Mouse (Mus musculus) midbrain, postnatal 0 days (tissue): Measurements from ENCODE around the gene Rgr. TPM values are rescaled to one million over a fixed set of nuclear protein-coding genes. Genes with fewer than 3 reads are reported as not detected.

Source experiments
- ATAC-seq: fragments of 200-750 bp; cut with Nextera tagmentation; 2 replicates; pipeline ENCODE4 v1.8.0; 2017; ENCODE audit warnings: moderate number of reproducible peaks, mild to moderate bottlenecking, moderate TSS enrichment, moderate library complexity; ENCODE audit not compliant: low FRiP score
- DNase-seq: peaks from one replicate; pipeline ENCODE4 v3.0.0-alpha.2; 2015; ENCODE audit warnings: low spot score
- H3K27ac ChIP-seq: fragments of 300-500 bp; sonication (generic); 2 replicates; pipeline ENCODE4 v1.5.1; 2014; ENCODE audit warnings: low read depth, mild to moderate bottlenecking, low read length, mixed read lengths
- H3K27me3 ChIP-seq: fragments of 300-500 bp; sonication (generic); 2 replicates; pipeline ENCODE4 v1.6.1; 2014; ENCODE audit warnings: low read length, control low read depth, mixed read lengths; ENCODE audit not compliant: insufficient read depth
- H3K36me3 ChIP-seq: fragments of 300-500 bp; sonication (generic); 2 replicates; pipeline ENCODE4 v1.6.1; 2014; ENCODE audit warnings: low read length, control low read depth, mixed read lengths; ENCODE audit not compliant: insufficient read depth
- H3K4me1 ChIP-seq: fragments of 300-500 bp; sonication (generic); 2 replicates; pipeline ENCODE4 v1.6.1; 2014; ENCODE audit warnings: mild to moderate bottlenecking, control low read depth, antibody characterized with exemption, low read length, mixed read lengths; ENCODE audit not compliant: insufficient read depth
- H3K4me2 ChIP-seq: fragments of 300-500 bp; sonication (generic); 2 replicates; pipeline ENCODE4 v1.6.1; 2014; ENCODE audit warnings: low read depth, mild to moderate bottlenecking, low read length, mixed read lengths; ENCODE audit not compliant: poor library complexity, severe bottlenecking
- H3K4me3 ChIP-seq: fragments of 300-500 bp; sonication (generic); 2 replicates; pipeline ENCODE4 v1.5.1; 2014; ENCODE audit warnings: low read depth, mild to moderate bottlenecking, low read length, moderate library complexity
- H3K9ac ChIP-seq: fragments of 300-500 bp; sonication (generic); replicated peaks from 2 replicates; pipeline ENCODE4 v1.6.1; 2014; ENCODE audit warnings: mild to moderate bottlenecking, low read length, moderate library complexity, mixed read lengths; ENCODE audit not compliant: poor library complexity, severe bottlenecking
- H3K9me3 ChIP-seq: fragments of 300-500 bp; sonication (generic); 2 replicates; pipeline ENCODE4 v1.6.1; 2016; ENCODE audit warnings: low read length, control low read depth
- CTCF ChIP-seq: IDR thresholded peaks from 2 replicates; pipeline ENCODE4 v1.5.1; 2016; ENCODE audit warnings: antibody characterized with exemption, mild to moderate bottlenecking
- WGBS: fragments of 180-500 bp; shearing (Covaris S2); extraction: QIAGEN DNeasy Blood & Tissue Kit; methylation state at CpG from one replicate; pipeline ENCODE4 v1.1.7; 2014; 5-methylcytosine and 5-hydroxymethylcytosine counted together
- polyA plus RNA-seq: library from polyadenylated mRNA; unstranded; fragments of >200 nt; fragmentation: Nextera tagmentation; extraction: Ambion mirVana; gene quantifications from 2 replicates; pipeline ENCODE4 v1.2.1, GENCODE M21; 2015
- total RNA-seq: library from RNA; depleted of rRNA; stranded (reverse); fragments of >200 nt; gene quantifications from 2 replicates; pipeline ENCODE4 v1.2.3, GENCODE M21; 2014

The Rgr gene
- total and polyA plus RNA-seq, 2 experiments from 2014 or later, result not detected

DNA sequence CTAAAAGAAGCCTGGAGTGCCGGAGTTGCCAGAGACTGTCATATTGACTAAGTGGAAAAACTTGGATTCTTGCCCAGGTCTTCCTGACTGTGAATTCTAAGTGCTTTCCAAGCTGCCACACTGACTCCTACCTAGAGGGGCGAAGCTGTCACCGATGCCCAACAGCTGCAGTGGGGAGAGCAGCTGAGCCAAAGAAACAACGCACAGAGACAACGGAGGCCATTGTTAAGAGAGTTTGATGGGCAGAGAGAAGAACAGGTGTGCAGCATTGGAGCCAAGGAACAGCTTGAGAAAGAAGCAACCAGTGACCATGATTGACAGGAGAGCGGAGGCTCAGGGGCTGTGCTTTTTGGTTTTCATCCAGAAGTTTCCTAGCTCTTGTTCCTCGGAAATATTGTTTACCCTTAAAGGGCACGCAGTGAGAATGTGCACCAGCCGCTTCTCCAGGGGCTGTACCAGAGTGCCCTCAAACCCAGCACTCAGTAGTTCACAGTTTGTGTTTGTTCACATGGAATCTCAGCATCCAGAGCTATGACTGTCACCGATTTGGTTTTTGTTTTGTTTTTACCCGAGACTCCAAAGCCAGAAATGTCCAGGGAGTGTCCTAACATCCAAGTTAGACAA is 16.2 kb downstream of the Rgr start:
- WGBS, result 59% methylated on average over 11 of the region's 11 CpGs
- H3K27ac ChIP-seq, result no peak overlapping the region
- DNase-seq (peak; percentile 88), ATAC-seq (peak; percentile 60; the same call in 1 of the 2 replicates)
- H3K4me1 ChIP-seq, result no peaks in the 10 kb centered on the region; the same call in 1 of the 2 replicates
- H3K36me3 ChIP-seq, result no peaks in the 10 kb centered on the region
- H3K27me3 ChIP-seq, result no peaks in the 10 kb centered on the region
- H3K9ac ChIP-seq, result no peak overlapping the region
- H3K4me2 ChIP-seq, result no peak overlapping the region
- TF ChIP-seq CTCF, result no peak
- no peaks in the 10 kb centered on the region for H3K9me3 ChIP-seq
- no peak overlapping the region for H3K4me3 ChIP-seq

DNA sequence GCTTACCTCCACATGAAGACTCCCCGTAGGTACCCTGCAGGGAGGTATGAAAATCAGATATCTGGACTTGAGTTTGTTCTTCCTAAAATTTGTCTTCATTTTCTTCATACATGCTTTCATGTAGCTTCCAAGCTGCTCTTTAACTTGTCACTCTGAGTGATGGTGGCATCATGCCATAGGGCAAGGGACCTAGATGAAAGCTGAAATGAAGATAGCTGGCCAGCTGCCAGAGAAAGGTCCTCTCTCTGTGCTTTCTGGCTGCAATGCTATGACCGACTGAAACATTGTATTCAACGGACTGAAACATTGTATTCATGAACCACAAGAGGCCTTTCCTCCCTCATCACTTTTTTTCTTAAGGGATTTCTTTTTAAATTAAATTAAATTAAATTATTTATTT is 20.2 kb downstream of the Rgr start:
- DNase-seq (peak; percentile 82), ATAC-seq (no peak)
- no peak overlapping the region for H3K27ac ChIP-seq
- TF ChIP-seq CTCF, result no peak
- no peaks in the 10 kb centered on the region for H3K27me3 ChIP-seq
- no peak overlapping the region for H3K4me2 ChIP-seq
- H3K4me1 ChIP-seq, result no peaks in the 10 kb centered on the region; the same call in 1 of the 2 replicates
- H3K4me3 ChIP-seq, result no peak overlapping the region
- no peaks in the 10 kb centered on the region for H3K9me3 ChIP-seq
- no peak overlapping the region for H3K9ac ChIP-seq
- 70% methylated on average over 3 of the region's 3 CpGs for WGBS
- H3K36me3 ChIP-seq, result no peaks in the 10 kb centered on the region

DNA sequence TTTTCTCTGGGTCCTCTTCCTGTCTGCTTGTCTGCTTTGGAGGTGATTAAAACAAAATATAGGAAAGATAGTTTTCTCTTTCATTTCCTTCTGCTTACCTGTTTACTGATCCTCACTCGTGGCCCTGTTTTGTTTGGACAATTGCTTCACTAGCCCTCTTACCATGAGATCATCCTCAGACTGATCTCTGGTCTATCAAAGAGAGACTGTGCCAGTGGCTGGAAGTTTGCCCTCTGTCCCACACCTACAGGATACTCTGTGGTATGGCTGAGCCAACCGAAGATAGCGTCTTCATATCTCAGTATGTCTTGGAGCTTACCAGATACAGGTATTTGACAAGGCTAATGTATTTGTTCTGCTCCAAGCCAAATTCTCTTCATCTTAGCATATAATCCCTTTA is 20.8 kb downstream of the Rgr start:
- Histone ChIP-seq H3K9ac (no peak overlapping the region), H3K27ac (no peak overlapping the region), H3K27me3 (no peaks in the 10 kb centered on the region), H3K4me3 (no peak overlapping the region), H3K4me1 (no peaks in the 10 kb centered on the region; the same call in 1 of the 2 replicates), H3K36me3 (no peaks in the 10 kb centered on the region), H3K9me3 (no peaks in the 10 kb centered on the region), H3K4me2 (no peak overlapping the region)
- TF ChIP-seq CTCF, result no peak
- DNase-seq (no peak), ATAC-seq (no peak)
- 88% methylated on average over 3 of the region's 3 CpGs for WGBS

DNA sequence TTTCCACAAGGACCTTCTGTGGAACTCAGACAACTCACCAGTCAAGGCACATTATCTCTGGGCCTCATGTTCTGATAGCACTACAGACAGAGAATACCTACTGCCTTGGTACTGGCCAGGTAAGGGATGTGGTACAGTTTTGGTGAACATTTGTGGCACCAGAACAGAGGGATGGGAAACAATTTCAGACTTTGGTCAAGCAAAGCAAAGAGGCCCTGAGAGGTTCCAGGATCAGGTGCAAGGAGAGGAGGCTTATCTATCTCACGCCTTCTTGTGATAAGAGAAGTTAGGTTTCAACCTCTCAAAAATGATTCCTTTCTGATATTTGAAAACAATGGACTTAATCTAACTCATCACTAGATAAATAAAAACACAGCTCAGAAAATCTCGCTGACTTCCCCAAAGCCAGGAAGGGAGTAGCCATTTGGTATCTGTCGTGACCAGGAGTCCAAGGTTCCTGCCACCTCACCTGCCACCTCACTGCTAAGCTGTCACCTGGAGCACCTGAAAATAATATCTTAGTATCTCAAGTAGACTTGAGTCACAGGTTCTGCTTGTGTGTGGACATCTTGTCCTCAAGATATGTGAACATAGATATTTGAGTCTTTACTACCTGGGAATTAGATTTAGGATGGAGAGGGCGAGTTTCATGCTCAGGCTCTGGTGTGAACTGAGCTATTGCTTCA is 21.4 kb downstream of the Rgr start:
- Histone ChIP-seq H3K9me3 (no peaks in the 10 kb centered on the region), H3K4me1 (no peaks in the 10 kb centered on the region), H3K27ac (no peak overlapping the region), H3K9ac (no peak overlapping the region), H3K4me2 (no peak overlapping the region), H3K4me3 (no peak overlapping the region), H3K36me3 (no peaks in the 10 kb centered on the region), H3K27me3 (no peaks in the 10 kb centered on the region)
- ATAC-seq (no peak), DNase-seq (no peak)
- TF ChIP-seq CTCF, result no peak
- 87% methylated on average over 4 of the region's 4 CpGs for WGBS

DNA sequence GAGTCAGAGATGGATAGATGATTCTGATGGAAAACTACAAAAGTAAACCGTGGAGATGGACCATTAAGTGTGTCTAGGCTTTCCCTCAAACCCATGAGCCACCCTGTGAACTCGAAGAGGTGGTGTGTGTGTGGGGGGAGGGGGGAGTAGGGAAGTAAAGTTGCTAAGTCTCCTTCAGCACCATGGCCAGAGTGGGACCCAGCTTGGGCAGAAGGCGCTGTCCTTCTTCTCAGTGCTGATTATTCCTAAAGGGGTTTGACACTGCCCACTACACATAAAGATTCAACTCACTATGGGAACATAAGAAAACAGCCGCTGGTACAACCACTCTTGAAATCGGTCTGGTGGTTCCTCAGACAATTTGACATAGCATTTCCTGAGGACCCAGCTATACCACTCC is 32.9 kb downstream of the Rgr start:
- Histone ChIP-seq H3K36me3 (no peaks in the 10 kb centered on the region), H3K4me1 (no peaks in the 10 kb centered on the region), H3K4me3 (no peak overlapping the region), H3K9me3 (no peaks in the 10 kb centered on the region), H3K27me3 (no peaks in the 10 kb centered on the region), H3K27ac (no peak overlapping the region), H3K9ac (no peak overlapping the region), H3K4me2 (no peak overlapping the region)
- no peak for ATAC-seq
- DNase-seq, result peak; percentile 31
- WGBS, result 42% methylated on average over 5 of the region's 5 CpGs
- no peak for TF ChIP-seq CTCF

DNA sequence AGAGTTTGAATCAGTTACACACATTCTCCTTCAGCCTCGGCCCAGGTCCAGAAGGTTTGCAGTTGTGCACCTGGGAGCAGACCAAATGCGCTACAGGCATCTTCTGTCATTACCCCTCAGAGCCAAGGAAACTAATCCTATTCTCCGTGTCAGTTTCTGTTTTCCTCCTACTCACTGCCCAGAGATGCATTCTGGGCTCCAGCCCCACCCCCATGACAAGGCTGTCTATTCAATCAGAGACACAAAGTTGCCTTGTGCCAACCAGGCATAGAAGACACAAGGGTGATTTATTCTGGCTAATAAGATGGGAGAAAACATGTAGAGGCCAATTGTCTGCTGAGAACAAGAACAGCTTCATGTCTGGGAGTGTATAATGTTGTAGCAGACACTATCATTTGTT is 35.1 kb downstream of the Rgr start:
- ATAC-seq (no peak), DNase-seq (peak; percentile 73)
- TF ChIP-seq CTCF, result no peak

More for the DNA sequence above, 35.1 kb downstream of the Rgr start:
- H3K27ac ChIP-seq, result no peak overlapping the region
- H3K4me1 ChIP-seq, result no peaks in the 10 kb centered on the region
- no peak overlapping the region for H3K4me3 ChIP-seq
- H3K4me2 ChIP-seq, result no peak overlapping the region
- WGBS, result 16% methylated on average over 3 of the region's 3 CpGs
- no peaks in the 10 kb centered on the region for H3K36me3 ChIP-seq
- H3K9me3 ChIP-seq, result no peaks in the 10 kb centered on the region
- no peak overlapping the region for H3K9ac ChIP-seq
- no peaks in the 10 kb centered on the region for H3K27me3 ChIP-seq
